Mouse (Mus musculus) hematopoietic multipotent progenitor cell, adult 10-12 weeks (in vitro differentiated cells): ENCODE data around the gene Timm13. TPM values are rescaled to one million over a fixed set of nuclear protein-coding genes. Genes with fewer than 3 reads are reported as not detected.

Experiments
- polyA plus RNA-seq: library from polyadenylated mRNA; stranded (reverse); fragments of >175 nt; gene quantifications from 2 replicates; pipeline ENCODE4 v1.2.3, GENCODE M21; 2012; ENCODE audit warnings: low replicate concordance

Timm13 gene
- polyA plus RNA-seq: 115 and 162 TPM in 2 replicates

GRCm38 (mm10) chr10:80900318-80901247 is at the start of gene Timm13:
Gene Timm13 (minus strand): TSS chr10:80900969.

GRCm38 (mm10) chr10:80929299-80930226 is 28.8 kb upstream of the Timm13 start, which contains the start of gene Gadd45b:
Gene Gadd45b (plus strand): TSS chr10:80930073.

GRCm38 (mm10) chr10:80917779-80918434 is 17.1 kb upstream of the Timm13 start, which contains the start of gene Lmnb2:
Gene Lmnb2 (minus strand): TSS chr10:80918245.

DNA sequence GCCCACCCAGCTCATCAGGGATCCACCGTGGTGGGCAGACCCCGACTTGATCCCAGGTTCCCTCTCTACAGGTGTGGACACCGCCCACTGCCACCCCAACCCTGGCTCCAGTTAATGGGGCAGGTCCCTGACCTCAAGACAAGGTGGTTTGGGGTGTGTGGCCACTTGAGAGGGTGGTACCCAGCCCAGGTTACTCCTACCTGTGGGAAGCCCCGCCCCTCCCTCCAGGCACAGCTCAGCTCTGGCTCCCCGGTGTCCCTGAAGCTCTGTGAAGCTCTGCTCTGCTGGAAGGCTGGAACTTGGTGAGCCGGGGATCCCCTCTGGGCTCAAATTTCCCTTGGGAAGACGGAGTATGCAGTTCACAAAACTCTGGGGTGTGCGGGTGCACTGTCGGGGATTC is 29.2 kb downstream of the Timm13 start, which contains the start of gene Tmprss9:
Gene Tmprss9 (plus strand): TSS at position 268 of the 400 bp plus-strand sequence.

DNA sequence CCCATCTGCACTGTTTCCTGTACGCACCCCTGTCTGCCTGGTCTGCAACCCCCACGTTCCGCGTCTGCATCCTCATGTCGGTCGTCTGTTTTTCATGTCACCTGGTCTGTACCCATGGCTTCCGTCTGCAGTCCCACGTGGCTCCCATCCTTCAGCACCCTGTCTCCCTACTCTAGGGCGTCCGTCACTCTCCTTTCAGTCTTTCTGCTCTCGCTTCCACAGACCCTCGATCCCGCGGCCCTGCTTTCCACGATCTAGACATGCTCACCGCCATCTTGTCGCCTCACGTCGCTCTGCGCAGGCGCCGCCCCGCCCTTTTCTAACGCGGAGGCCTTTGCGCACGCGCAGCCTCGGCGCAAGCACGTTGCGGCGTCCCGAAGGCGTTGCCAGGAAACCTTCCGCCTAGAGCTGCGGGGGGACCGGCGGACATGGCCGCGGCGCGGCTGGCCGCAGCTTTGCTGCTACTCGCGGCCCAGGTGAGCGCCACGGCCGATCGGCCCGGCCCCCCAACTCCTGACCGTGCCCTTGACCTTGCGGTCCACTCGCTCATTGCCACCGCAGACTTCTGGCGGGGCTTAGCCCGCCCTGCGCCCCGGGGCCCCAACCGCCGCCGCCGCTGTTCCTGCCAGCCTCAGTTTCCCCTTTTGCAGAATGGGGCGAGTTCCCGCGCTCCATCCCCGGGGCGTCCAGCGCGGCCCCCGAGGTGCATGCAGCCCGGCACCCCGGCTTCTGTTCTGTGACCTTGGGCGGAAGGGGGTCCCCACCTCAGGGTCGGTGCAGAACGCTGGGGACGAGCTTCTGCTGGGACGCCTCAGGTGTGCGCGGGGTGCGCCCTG is 45.6 kb downstream of the Timm13 start, which contains the start of the genes Lsm7 and Sppl2b:
Gene Lsm7 (minus strand): TSS at position 297 of the 836 bp plus-strand sequence.
Gene Sppl2b (plus strand): TSS at position 363 of the 836 bp plus-strand sequence.

Other genes starting within 250 kb of the Timm13 start
- 79.6 and 100 TPM in 2 replicates for gene Btbd2, start 243.9 kb downstream of the Timm13 start, polyA plus RNA-seq
- gene Mknk2, start 222.9 kb downstream of the Timm13 start, polyA plus RNA-seq: 710 and 986 TPM in 2 replicates
- gene Mob3a, start 199.0 kb downstream of the Timm13 start, polyA plus RNA-seq: 101 and 135 TPM in 2 replicates
- 65.5 and 73.9 TPM in 2 replicates for gene Izumo4, start 198.8 kb downstream of the Timm13 start, polyA plus RNA-seq
- 42.2 and 65.5 TPM in 2 replicates for gene Ap3d1, start 158.7 kb downstream of the Timm13 start, polyA plus RNA-seq
- gene Dot1l, start 145.8 kb downstream of the Timm13 start, polyA plus RNA-seq: 80.4 and 136 TPM in 2 replicates
- gene Sf3a2, start 102.8 kb downstream of the Timm13 start, polyA plus RNA-seq: 321 and 932 TPM in 2 replicates
- 209 and 238 TPM in 2 replicates for gene Plekhj1, start 102.3 kb downstream of the Timm13 start, polyA plus RNA-seq
- 1.1 and 3.0 TPM in 2 replicates for gene Amh, start 95.7 kb downstream of the Timm13 start, polyA plus RNA-seq
- gene Jsrp1, start 87.5 kb downstream of the Timm13 start, polyA plus RNA-seq: not detected in 2 replicates
- 1,467 and 1,742 TPM in 2 replicates for gene Oaz1, start 74.3 kb downstream of the Timm13 start, polyA plus RNA-seq
- gene Lingo3, start 56.9 kb downstream of the Timm13 start, polyA plus RNA-seq: 0.04 TPM in 1 of 2 replicates, not detected in the other
- 51.6 and 117 TPM in 2 replicates for gene Lsm7, start 45.8 kb downstream of the Timm13 start, polyA plus RNA-seq
- 75.7 and 79.0 TPM in 2 replicates for gene Sppl2b, start 45.7 kb downstream of the Timm13 start, polyA plus RNA-seq
- gene Tmprss9, start 29.1 kb downstream of the Timm13 start, polyA plus RNA-seq: not detected in 2 replicates
- 14.5 and 18.6 TPM in 2 replicates for gene Lmnb2, start 17.3 kb upstream of the Timm13 start, polyA plus RNA-seq
- gene Gadd45b, start 29.1 kb upstream of the Timm13 start, polyA plus RNA-seq: 32.8 and 53.4 TPM in 2 replicates
- gene Gng7, start 114.0 kb upstream of the Timm13 start, polyA plus RNA-seq: 0.51 and 0.75 TPM in 2 replicates
- gene Diras1, start 124.7 kb upstream of the Timm13 start, polyA plus RNA-seq: not detected in 2 replicates
- 20.4 and 23.3 TPM in 2 replicates for gene Slc39a3, start 136.5 kb upstream of the Timm13 start, polyA plus RNA-seq
- 104 and 170 TPM in 2 replicates for gene Sgta, start 159.2 kb upstream of the Timm13 start, polyA plus RNA-seq
- gene Thop1, start 169.1 kb upstream of the Timm13 start, polyA plus RNA-seq: 20.3 and 22.9 TPM in 2 replicates
- 0.24 and 0.30 TPM in 2 replicates for gene Creb3l3, start 197.9 kb upstream of the Timm13 start, polyA plus RNA-seq
- 241 and 608 TPM in 2 replicates for gene Map2k2, start 204.9 kb upstream of the Timm13 start, polyA plus RNA-seq
- gene Zbtb7a, start 234.3 kb upstream of the Timm13 start, polyA plus RNA-seq: 198 and 333 TPM in 2 replicates